Mouse (Mus musculus) olfactory bulb, adult 2 months (tissue): ENCODE results near the gene Acvr2b.

Experiments used
- CTCF ChIP-seq: fragments of 200-500 bp; IDR thresholded peaks from 2 replicates; pipeline ENCODE4 v1.5.1; 2012; ENCODE audit warnings: low read depth, mild to moderate bottlenecking, low read length, moderate library complexity; ENCODE audit not compliant: insufficient read depth
- POLR2A ChIP-seq: fragments of 200-500 bp; IDR thresholded peaks from 2 replicates; pipeline ENCODE4 v1.6.1; 2012; ENCODE audit warnings: mild to moderate bottlenecking, low read depth, low read length, moderate library complexity; ENCODE audit not compliant: insufficient read depth

- TF ChIP-seq CTCF: no peak
- no peak for TF ChIP-seq POLR2A
Measured at GRCm38 (mm10) chr9:119375008-119375407, 26.9 kb upstream of the Acvr2b start.
